Mouse (Mus musculus) lung, embryonic 14.5 days (tissue): ENCODE measurements at regions not wholly inside any gene's neighbourhood (a gene's known extent, or its start where the extent isn't known, plus 50 kb on each side); places are given as distances from the start of the nearest gene placed in this dataset.

Experiments
- ATAC-seq: fragments of 200-750 bp; cut with Nextera tagmentation; 2 replicates; pipeline ENCODE4 v1.8.0; 2017; ENCODE audit warnings: mild to moderate bottlenecking, moderate TSS enrichment, moderate library complexity; ENCODE audit not compliant: insufficient read depth
- DNase-seq: peaks from one replicate; pipeline ENCODE4 v3.0.0-alpha.2; 2015
- H3K27ac ChIP-seq: fragments of 300-500 bp; sonication (generic); 2 replicates; pipeline ENCODE4 v1.5.1; 2014; ENCODE audit warnings: low read depth, mild to moderate bottlenecking, moderate library complexity
- H3K27me3 ChIP-seq: fragments of 300-500 bp; sonication (generic); 2 replicates; pipeline ENCODE4 v1.6.1; 2014; ENCODE audit warnings: low read length, control low read depth; ENCODE audit not compliant: insufficient read depth
- H3K36me3 ChIP-seq: fragments of 300-500 bp; sonication (generic); 2 replicates; pipeline ENCODE4 v1.6.1; 2014; ENCODE audit warnings: control low read depth; ENCODE audit not compliant: insufficient read depth
- H3K4me1 ChIP-seq: fragments of 300-500 bp; sonication (generic); 2 replicates; pipeline ENCODE4 v1.6.1; 2014; ENCODE audit warnings: antibody characterized with exemption, control low read depth; ENCODE audit not compliant: insufficient read depth
- H3K4me2 ChIP-seq: fragments of 300-500 bp; sonication (generic); 2 replicates; pipeline ENCODE4 v1.6.1; 2014; ENCODE audit warnings: mild to moderate bottlenecking
- H3K4me3 ChIP-seq: fragments of 300-500 bp; sonication (generic); 2 replicates; pipeline ENCODE4 v1.5.1; 2014; ENCODE audit warnings: low read depth, low read length
- H3K9ac ChIP-seq: fragments of 300-500 bp; sonication (generic); 2 replicates; pipeline ENCODE4 v1.6.1; 2014
- H3K9me3 ChIP-seq: fragments of 300-500 bp; sonication (generic); 2 replicates; pipeline ENCODE4 v1.6.1; 2016; ENCODE audit warnings: low read depth, low read length, control low read depth
- CTCF ChIP-seq: IDR thresholded peaks from 2 replicates; pipeline ENCODE4 v1.5.1; 2016; ENCODE audit warnings: antibody characterized with exemption, low read depth
- WGBS: fragments of 180-500 bp; shearing (Covaris S2); extraction: QIAGEN DNeasy Blood & Tissue Kit; methylation state at CpG from one replicate; pipeline ENCODE4 v1.1.7; 2014; 5-methylcytosine and 5-hydroxymethylcytosine counted together

DNA sequence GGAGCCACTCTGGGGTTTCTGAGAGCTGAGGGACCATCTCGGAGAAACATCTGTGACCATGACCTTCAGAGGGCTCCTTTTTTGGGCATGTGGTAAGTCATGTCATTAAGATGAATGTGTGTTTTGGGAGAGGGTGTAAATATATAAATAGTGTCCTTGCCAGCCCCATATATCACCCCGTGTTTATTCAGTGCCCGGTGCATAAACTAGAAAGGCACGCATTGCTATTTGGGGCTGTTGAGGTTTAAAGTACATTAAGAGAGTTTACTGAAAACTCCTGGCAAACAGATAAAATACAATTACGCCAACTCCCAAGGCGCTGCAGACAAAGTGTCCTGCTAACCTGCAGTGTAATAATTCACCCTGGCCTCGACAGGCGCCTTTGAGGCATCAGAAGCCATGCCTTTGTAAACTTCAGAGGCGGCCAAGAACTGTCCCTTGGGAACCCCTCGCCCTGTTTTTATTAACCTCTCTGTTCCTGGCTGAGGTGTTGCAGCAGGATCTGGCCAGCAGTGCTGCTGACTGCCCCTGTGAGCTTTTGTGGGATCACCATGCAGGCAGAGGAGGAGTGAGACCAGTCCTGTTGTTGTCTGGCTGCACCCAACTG, 106.6 kb downstream of the 9530068E07Rik start:
- no peaks in the 10 kb centered on the region for H3K9me3 ChIP-seq
- peak; percentile 57 for DNase-seq
- no peak for TF ChIP-seq CTCF
- H3K4me2 ChIP-seq = no peak overlapping the region
- ATAC-seq = peak; percentile 65
- no peak overlapping the region for H3K27ac ChIP-seq
- H3K4me1 ChIP-seq = no peaks in the 10 kb centered on the region
- H3K36me3 ChIP-seq = no peaks in the 10 kb centered on the region
- 7% methylated on average over 10 of the region's 10 CpGs for WGBS
- H3K27me3 ChIP-seq = no peaks in the 10 kb centered on the region
- H3K9ac ChIP-seq = no peak overlapping the region
- H3K4me3 ChIP-seq = no peak overlapping the region

DNA sequence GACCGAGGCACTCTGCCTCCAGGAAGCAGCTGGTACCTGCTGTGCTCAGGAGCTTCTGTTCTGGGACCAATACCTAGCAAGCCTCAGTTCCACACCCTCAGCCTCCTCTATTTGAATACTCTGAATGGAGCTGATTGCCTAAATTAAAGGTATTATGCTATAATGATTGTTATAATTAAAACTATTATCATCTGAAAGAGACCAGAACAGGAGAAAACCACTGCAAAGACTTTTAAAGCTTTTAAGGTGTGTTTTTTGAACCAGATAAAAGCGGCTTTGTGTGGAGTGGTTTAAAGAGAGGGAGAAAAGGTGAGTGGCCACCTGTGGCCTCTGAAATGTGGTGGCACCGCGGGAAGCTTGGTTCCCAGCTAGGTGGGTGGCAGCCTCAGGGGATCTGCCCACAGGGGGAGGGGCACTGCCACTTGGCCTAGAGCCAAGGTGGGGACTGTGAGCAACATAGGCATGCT, 115.6 kb downstream of the 9530068E07Rik start:
- Histone ChIP-seq H3K27me3 (no peaks in the 10 kb centered on the region), H3K4me2 (no peak overlapping the region), H3K27ac (0 out of 2 replicates have a peak overlapping the region, but pooled peaks have one; percentile 19), H3K36me3 (no peaks in the 10 kb centered on the region), H3K4me3 (no peak overlapping the region), H3K4me1 (no peaks in the 10 kb centered on the region), H3K9me3 (no peaks in the 10 kb centered on the region), H3K9ac (no peak overlapping the region)
- TF ChIP-seq CTCF = no peak
- ATAC-seq (no peak), DNase-seq (peak; percentile 57)
- 35% methylated on average over 4 of the region's 4 CpGs for WGBS

DNA sequence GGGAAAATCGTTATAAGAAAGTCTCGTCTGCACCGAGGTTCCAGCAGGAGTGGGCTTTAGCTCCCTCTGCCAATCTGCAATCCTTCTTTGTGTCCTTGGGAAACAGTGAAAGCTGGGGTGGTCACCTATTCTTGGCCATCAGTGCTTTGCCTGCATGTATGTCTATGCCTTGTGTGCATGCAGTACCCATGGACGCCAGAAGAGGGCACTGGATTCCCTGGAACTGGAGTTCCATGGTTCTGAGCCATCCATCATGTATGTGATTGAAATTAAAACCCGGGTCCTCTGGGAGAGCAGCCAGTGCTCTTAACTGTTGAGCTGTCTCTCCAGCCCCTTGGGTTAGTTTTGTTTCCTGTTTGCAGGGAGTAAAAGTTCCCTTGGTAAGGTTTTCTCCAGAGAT, 121.1 kb downstream of the 9530068E07Rik start:
- no peaks in the 10 kb centered on the region for H3K27me3 ChIP-seq
- no peak overlapping the region for H3K27ac ChIP-seq
- no peak for ATAC-seq
- H3K4me2 ChIP-seq = no peak overlapping the region
- TF ChIP-seq CTCF = peak; percentile 75
- 66% methylated on average over 5 of the region's 5 CpGs for WGBS
- H3K9me3 ChIP-seq = no peaks in the 10 kb centered on the region
- H3K9ac ChIP-seq = no peak overlapping the region
- DNase-seq = peak; percentile 57
- no peak overlapping the region for H3K4me3 ChIP-seq
- H3K4me1 ChIP-seq = no peaks in the 10 kb centered on the region
- H3K36me3 ChIP-seq = no peaks in the 10 kb centered on the region

DNA sequence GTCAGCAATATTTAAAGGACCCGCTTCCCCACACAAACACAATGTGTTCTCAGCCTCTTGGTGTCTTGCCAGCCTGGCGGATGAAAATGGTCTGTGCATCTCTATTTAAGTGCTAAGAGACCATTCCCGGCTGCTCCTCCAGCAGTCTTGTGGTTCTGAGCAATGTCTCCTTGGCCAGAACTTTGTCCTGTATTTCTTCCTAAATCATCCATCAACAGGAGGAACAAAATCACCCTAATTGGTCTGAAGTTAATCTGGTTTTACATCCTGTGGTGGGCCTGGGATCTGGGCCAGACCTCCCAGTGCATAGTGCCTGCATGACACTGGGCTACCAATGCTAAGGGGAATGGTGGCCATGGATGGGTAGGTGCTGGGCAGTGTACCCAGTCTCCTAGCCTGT, 123.6 kb downstream of the 9530068E07Rik start:
- peak; percentile 86 for ATAC-seq
- WGBS = 36% methylated on average over 3 of the region's 3 CpGs

DNA sequence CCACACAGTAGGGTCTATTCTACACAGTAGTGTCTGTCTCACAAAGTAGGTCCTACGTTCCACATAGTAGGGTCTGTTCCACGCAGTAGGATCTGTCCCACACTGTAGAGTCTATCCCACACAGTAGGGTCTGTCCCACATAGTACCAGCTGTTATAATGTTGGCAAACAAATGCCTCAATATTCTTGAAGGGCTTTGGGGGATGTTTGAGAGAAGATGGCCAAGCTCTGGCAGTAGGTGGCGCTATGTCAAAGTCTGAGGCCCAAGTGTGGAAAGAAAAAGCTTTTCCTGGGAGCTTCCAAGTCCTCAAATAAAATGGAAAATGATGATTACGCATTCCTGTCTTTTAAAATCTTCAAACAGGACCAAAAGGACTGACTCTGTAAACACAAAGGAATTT, 125.7 kb downstream of the 9530068E07Rik start:
- H3K4me1 ChIP-seq = no peaks in the 10 kb centered on the region
- no peak overlapping the region for H3K27ac ChIP-seq
- ATAC-seq (no peak), DNase-seq (peak; percentile 89)
- 31% methylated on average over 4 of the region's 4 CpGs for WGBS
- no peaks in the 10 kb centered on the region for H3K27me3 ChIP-seq
- no peak overlapping the region for H3K4me2 ChIP-seq
- TF ChIP-seq CTCF = peak; percentile 72
- no peaks in the 10 kb centered on the region for H3K36me3 ChIP-seq
- H3K9ac ChIP-seq = no peak overlapping the region
- H3K4me3 ChIP-seq = no peak overlapping the region
- no peaks in the 10 kb centered on the region for H3K9me3 ChIP-seq

More for the DNA sequence above, 123.6 kb downstream of the 9530068E07Rik start:
- Histone ChIP-seq H3K4me2 (no peak overlapping the region), H3K27me3 (no peaks in the 10 kb centered on the region), H3K9ac (no peak overlapping the region), H3K27ac (no peak overlapping the region), H3K9me3 (no peaks in the 10 kb centered on the region), H3K4me1 (no peaks in the 10 kb centered on the region), H3K4me3 (no peak overlapping the region), H3K36me3 (no peaks in the 10 kb centered on the region)
- DNase-seq = peak; percentile 89
- peak; percentile 34; the same call in 1 of the 2 replicates for TF ChIP-seq CTCF

DNA sequence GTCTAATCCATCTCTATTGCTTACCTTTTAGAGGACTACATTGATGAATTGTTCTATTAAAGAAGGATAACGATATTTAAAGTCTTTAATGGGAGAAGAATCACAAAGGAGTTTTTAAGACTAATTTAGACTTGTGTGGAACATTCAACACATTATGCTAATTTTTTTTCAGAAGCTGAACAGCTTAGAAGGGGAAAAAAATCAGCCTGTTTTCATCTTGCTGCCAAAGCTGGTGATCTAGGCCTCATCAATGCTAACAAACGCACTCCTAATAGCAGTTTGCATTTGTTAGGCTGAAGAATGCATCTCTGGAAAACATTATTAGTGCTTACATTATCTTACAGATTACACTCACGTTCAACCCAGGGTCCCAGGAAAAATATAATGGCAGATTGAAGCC, 126.2 kb downstream of the 9530068E07Rik start:
- TF ChIP-seq CTCF = no peak
- Histone ChIP-seq H3K36me3 (no peaks in the 10 kb centered on the region), H3K4me1 (no peaks in the 10 kb centered on the region), H3K9me3 (no peaks in the 10 kb centered on the region), H3K27ac (no peak overlapping the region), H3K4me2 (no peak overlapping the region), H3K9ac (no peak overlapping the region), H3K27me3 (no peaks in the 10 kb centered on the region), H3K4me3 (no peak overlapping the region)
- no peak for DNase-seq
- ATAC-seq = no peak
- 60% methylated on average over 3 of the region's 3 CpGs for WGBS

DNA sequence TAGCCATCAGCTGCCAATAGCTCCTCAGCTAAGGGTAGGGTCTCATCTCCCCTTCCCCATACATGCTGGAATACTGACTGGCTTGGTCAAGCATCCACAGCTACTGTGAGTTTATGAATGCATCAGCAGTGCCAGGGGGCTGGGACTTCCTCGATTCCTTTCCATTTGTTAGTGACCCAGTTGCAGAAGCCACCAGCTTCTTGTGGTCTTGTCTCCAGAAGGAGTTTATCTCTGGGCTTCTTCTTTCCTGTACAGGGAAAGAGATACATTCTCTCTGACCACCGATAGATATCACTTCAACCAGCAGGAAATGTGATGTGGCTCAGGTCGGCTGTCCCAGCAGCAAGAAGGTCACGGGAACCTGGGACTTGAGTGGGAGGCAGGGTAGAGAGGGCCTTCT, 127.0 kb downstream of the 9530068E07Rik start:
- ATAC-seq = no peak
- H3K27ac ChIP-seq = no peak overlapping the region
- H3K4me2 ChIP-seq = no peak overlapping the region
- H3K9ac ChIP-seq = no peak overlapping the region
- no peaks in the 10 kb centered on the region for H3K27me3 ChIP-seq
- no peak for TF ChIP-seq CTCF
- WGBS = 69% methylated on average over 4 of the region's 4 CpGs
- no peak overlapping the region for H3K4me3 ChIP-seq
- no peaks in the 10 kb centered on the region for H3K4me1 ChIP-seq
- no peaks in the 10 kb centered on the region for H3K9me3 ChIP-seq
- DNase-seq = no peak
- H3K36me3 ChIP-seq = no peaks in the 10 kb centered on the region

DNA sequence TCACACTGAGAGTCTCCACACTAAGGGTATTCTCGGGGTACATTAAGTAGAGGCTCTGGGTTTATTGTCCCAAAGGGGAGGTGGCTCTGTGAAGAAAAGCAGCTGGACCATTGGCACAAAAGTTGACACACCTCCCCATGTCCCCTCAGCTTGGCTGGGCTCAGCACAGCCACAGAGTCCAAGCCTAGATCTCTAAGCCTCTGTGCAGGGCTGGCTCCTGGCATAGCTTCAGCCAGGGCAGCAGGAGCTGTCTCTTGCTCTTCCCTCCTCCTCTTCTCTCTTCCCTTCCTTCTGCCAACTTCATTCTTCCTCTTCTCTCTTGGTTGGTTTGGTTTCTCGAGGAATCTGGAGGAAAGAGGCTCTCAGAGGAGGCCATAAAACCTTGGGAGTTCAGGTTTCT, 127.4 kb downstream of the 9530068E07Rik start:
- H3K27me3 ChIP-seq = no peaks in the 10 kb centered on the region
- ATAC-seq = no peak
- no peaks in the 10 kb centered on the region for H3K4me1 ChIP-seq
- H3K27ac ChIP-seq = no peak overlapping the region
- no peak overlapping the region for H3K4me3 ChIP-seq
- no peak overlapping the region for H3K4me2 ChIP-seq
- H3K9me3 ChIP-seq = no peaks in the 10 kb centered on the region
- no peak overlapping the region for H3K9ac ChIP-seq
- no peaks in the 10 kb centered on the region for H3K36me3 ChIP-seq
- TF ChIP-seq CTCF = no peak
- 52% methylated on average over 2 of the region's 2 CpGs for WGBS
- peak; percentile 25 for DNase-seq
